Mouse (Mus musculus) retina, postnatal 1 day (tissue): ENCODE measurements around the gene Zfp639.

ENCODE experiments used
- DNase-seq: peaks from one replicate; pipeline ENCODE4 v3.0.0-alpha.2; 2012

Gene Zfp639

GRCm38 (mm10) chr3:32506366-32507225 is 3.5 kb upstream of the Zfp639 start:
- DNase-seq: no peak

GRCm38 (mm10) chr3:32508666-32509324 is 1.3 kb upstream of the Zfp639 start:
- DNase-seq: peak; percentile 90

DNA sequence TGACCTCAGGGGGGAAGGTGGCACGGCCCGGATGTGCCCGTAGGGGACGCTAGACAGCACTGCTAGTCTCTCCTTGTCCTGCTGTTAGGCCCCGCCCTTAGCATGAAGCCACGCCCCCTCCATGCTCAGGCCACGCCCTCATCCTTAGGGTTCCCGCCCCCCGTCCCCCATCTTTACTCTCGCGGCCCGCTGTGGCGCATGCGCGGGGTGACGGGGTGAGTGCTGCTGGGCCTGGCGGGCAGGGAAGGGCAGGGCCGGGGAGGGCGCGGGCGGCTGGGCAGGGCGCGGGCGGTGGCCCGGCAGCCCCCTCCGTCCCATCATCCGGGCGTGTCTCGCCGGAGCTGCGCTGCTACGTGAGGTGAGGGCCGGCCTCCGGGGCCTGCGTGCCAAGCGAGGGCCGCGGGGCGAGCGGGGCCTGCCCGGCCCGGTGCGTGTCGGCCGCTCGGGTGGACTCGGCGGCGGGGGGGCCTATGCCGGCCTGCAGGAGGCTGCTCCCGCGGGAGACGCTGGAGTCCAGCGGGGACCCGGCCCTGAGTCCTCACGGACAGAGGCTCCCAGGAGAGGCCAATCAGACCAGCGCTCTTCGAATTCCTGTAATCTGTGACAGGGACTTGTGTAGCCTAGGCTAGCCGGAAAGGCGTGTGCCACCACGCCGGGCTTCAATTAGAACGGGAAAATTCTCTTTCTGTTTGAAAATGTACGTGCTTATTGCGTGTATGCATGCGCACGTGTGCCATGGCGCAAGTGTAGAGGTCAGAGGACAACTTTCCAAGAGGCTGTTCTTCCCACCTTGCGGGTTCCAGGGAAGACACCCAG is 524 bp downstream of the Zfp639 start:
- peak; percentile 97 for DNase-seq

DNA sequence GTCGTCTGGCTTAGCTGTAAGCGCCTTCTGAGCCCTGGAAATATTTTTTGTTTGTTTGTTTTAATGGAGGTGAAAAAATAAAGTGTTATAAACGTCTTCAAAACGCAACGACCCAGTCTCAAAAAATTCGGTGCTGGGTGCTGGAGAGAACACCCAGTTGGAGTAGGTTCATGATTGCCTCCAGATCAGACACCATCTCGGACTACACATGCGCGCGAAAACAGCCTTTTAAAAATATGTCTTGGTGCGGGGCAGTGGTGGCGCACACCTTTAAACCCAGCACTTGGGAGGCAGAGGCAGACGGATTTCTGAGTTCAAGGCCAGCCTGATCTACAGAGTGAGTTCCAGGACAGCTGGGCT is 1.1 kb downstream of the Zfp639 start:
- no peak for DNase-seq

GRCm38 (mm10) chr3:32512686-32513284 is 2.7 kb downstream of the Zfp639 start:
- no peak for DNase-seq

DNA sequence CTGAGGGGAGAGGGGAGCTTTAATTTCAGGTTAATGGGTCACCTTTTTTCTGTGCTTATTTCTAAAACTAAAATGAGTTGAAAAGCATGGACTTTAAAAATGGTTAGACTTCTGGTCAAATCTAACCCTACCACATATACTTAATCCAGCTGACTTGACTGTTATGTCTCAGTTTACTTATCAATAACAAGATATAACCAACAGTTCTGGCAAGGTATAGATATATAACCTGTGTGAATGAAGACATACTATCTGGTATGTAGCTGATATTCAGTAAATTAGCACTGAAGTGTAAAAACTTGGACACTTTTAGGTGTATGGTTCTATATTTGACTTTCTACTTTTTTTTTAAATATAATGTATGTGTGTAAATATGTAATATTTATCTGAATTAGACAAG is 3.5 kb downstream of the Zfp639 start:
- no peak for DNase-seq

GRCm38 (mm10) chr3:32527181-32527580 is 17.1 kb downstream of the Zfp639 start:
- no peak for DNase-seq

GRCm38 (mm10) chr3:32529303-32529898 is 19.3 kb downstream of the Zfp639 start, which contains the start of gene Mfn1:
TSS of gene Mfn1 (plus strand) at chr3:32529465.
- peak; percentile 97 for DNase-seq

GRCm38 (mm10) chr3:32530041-32530440 is 20.0 kb downstream of the Zfp639 start:
- DNase-seq: no peak

DNA sequence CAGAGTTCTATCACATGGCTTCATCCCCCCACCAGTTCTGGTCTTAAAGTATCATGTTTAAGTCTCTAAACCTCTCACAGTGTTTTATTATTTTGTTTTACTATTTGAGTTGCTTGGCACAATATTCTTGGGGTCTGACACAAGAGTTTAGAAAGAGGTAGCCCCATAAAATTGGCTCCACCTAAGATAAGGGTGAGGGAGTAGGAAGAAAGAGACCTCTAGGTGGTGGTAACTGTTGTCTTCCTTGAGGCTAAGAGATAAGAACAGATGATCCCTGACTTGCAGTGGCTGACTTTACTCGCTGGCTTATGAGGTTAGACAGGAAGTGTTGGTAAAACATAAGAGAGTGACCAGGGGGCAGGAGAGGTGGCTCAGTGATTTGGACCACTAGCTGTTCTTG is 25.6 kb downstream of the Zfp639 start:
- DNase-seq: no peak

DNA sequence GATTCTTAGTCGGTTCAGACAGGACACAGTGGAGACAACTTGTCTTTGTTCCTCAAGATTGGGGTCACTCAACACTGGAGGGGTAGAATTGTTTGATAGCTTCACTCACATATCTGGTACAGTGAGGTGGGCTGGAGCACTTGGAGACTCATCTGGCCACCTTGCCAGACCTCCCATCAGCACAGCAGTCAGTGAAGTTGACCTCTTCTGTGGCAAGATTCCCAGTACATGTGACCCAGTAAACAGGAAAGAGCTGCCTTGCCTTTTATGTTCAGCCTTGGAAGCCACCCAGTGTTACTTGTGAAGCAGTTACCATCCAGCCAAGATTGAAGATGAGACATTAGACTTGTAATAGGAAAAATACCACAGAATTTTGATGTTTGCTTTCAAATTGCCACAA is 27.5 kb downstream of the Zfp639 start:
- no peak for DNase-seq

DNA sequence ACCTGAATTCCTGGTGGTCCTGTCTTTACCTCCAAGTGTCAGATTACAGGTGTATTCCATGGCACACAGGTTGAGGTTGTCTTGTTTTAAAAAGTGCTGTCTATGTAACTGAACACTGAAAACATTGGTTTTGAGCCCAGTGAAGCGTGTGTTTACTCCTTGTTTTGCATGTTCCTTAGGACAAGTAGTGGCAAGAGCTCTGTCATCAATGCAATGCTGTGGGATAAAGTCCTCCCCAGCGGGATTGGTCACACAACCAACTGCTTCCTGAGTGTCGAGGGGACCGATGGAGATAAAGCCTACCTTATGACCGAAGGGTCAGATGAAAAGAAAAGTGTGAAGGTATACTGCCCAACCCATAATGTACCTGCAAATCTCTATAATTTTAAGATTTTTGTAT is 28.0 kb downstream of the Zfp639 start:
- no peak for DNase-seq

GRCm38 (mm10) chr3:32553061-32553460 is 43.0 kb downstream of the Zfp639 start:
- peak; percentile 8 for DNase-seq

DNA sequence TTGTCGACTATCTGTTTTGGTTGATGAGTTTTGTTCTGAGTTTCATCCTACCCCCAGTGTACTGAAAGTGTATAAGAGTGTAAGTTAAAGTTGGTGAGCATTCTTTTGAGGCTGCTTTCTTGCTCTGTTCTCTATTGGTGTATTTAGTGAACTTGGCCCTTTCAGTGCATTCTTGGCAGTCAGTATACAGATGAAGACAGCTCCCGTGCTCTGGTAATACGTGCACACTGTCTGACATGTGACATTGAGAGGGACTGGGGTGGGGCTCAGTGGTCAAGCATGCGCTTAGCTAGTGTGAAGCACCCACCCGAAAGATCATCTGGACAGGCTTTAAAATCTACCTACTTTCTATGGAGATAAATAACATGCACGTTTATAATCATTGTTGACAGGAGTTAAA is 53.3 kb downstream of the Zfp639 start:
- no peak for DNase-seq
